Mouse (Mus musculus) myocyte (in vitro differentiated cells): ENCODE results near the gene Kras. TPM values are rescaled to one million over a fixed set of nuclear protein-coding genes. Genes with fewer than 3 reads are reported as not detected.

Source experiments
- H3K27me3 ChIP-seq: one replicate; pipeline ENCODE4 v1.6.1; 2011; ENCODE audit not compliant: control insufficient read depth, insufficient read depth, insufficient read length
- H3K36me3 ChIP-seq: one replicate; pipeline ENCODE4 v1.6.1; 2011; ENCODE audit not compliant: control insufficient read depth, insufficient read depth
- H3K4me2 ChIP-seq: one replicate; pipeline ENCODE4 v1.6.1; 2011; ENCODE audit warnings: low read depth, control low read depth
- H3K4me3 ChIP-seq: one replicate; pipeline ENCODE4 v1.5.1; 2011; ENCODE audit warnings: mild to moderate bottlenecking, control low read depth, moderate library complexity
- H3K79me2 ChIP-seq: one replicate; pipeline ENCODE4 v1.6.1; 2011; ENCODE audit not compliant: control insufficient read depth, insufficient read depth
- H3ac ChIP-seq: one replicate; pipeline ENCODE4 v1.6.1; 2011; ENCODE audit not compliant: control insufficient read depth, insufficient read length
- CEBPB ChIP-seq: IDR thresholded peaks from 2 replicates; pipeline ENCODE4 v1.6.1; 2011; ENCODE audit warnings: mild to moderate bottlenecking, moderate library complexity; ENCODE audit not compliant: poor library complexity, insufficient read depth, severe bottlenecking
- E2F4 ChIP-seq: IDR thresholded peaks from one replicate; pipeline ENCODE4 v1.6.1; 2011; ENCODE audit warnings: mild to moderate bottlenecking, control low read depth, moderate library complexity; ENCODE audit not compliant: insufficient read depth
- MAX ChIP-seq: IDR thresholded peaks from one replicate; pipeline ENCODE4 v1.6.1; 2011; ENCODE audit warnings: low read depth, mild to moderate bottlenecking, control low read depth
- MYOD1 ChIP-seq, 3 experiments: IDR thresholded peaks; one replicate each; pipeline ENCODE4 v1.6.1; 2011; ENCODE audit warnings: control low read depth in 2 of 3, low read depth in 2 of 3, mild to moderate bottlenecking in 2 of 3, moderate library complexity in 1 of 3; ENCODE audit not compliant: insufficient read length in 2 of 3, control insufficient read depth in 1 of 3
- MYOG ChIP-seq, 3 experiments: IDR thresholded peaks; one replicate each; pipeline ENCODE4 v1.6.1; 2011; ENCODE audit warnings: control low read depth in 2 of 3, low read depth in 2 of 3, mild to moderate bottlenecking in 2 of 3; ENCODE audit not compliant: insufficient read length in 2 of 3, control insufficient read depth in 1 of 3, insufficient read depth in 1 of 3
- POLR2A ChIP-seq: IDR thresholded peaks from one replicate; pipeline ENCODE4 v1.6.1; 2011; ENCODE audit warnings: low read depth, mild to moderate bottlenecking, control low read depth, moderate library complexity; ENCODE audit not compliant: insufficient read length
- POLR2AphosphoS2 ChIP-seq: IDR thresholded peaks from one replicate; pipeline ENCODE4 v1.6.1; 2011; ENCODE audit warnings: low read depth, control low read depth; ENCODE audit not compliant: insufficient read length
- REST ChIP-seq: IDR thresholded peaks from one replicate; pipeline ENCODE4 v1.6.1; 2011; ENCODE audit warnings: mild to moderate bottlenecking, control low read depth, moderate library complexity; ENCODE audit not compliant: insufficient read depth, insufficient read length
- SRF ChIP-seq: IDR thresholded peaks from one replicate; pipeline ENCODE4 v1.6.1; 2011; ENCODE audit warnings: low read depth; ENCODE audit not compliant: control insufficient read depth, insufficient read length
- TCF12 ChIP-seq: IDR thresholded peaks from one replicate; pipeline ENCODE4 v1.6.1; 2011; ENCODE audit warnings: mild to moderate bottlenecking, control low read depth; ENCODE audit not compliant: poor library complexity, insufficient read depth, severe bottlenecking
- TCF3 ChIP-seq: IDR thresholded peaks from one replicate; pipeline ENCODE4 v1.6.1; 2011; ENCODE audit warnings: low read depth, control low read depth; ENCODE audit not compliant: insufficient read length
- USF1 ChIP-seq: IDR thresholded peaks from one replicate; pipeline ENCODE4 v1.6.1; 2011; ENCODE audit warnings: low read depth, mild to moderate bottlenecking, control low read depth, moderate library complexity
- polyA plus RNA-seq: library from polyadenylated mRNA; unstranded; fragments of >200 nt; fragmentation: generic; extraction: Trizol; gene quantifications from one replicate; pipeline ENCODE4 v1.2.1, GENCODE M21; 2012; ENCODE audit warnings: missing spikeins

Gene Kras
- polyA plus RNA-seq, 1 experiment, result 15.8 TPM

DNA sequence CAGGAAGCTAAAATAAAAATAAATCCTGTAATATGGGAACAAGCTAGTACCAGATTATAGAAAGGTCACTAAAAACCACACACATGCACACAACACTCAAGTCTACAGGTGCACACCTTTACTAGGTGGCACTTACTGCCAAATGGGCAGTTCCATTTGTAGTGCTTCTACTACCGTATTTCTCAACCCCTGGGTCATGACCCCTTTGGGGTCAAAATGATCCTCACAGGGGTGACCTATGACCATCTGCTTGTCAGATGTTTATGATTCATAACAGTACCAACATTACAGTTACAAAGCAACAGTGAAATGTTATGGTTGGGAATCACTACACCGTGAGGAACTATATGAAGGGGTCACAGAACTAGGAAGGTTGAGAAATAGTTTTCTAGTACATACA, 36.1 kb downstream of the Kras start:
- Histone ChIP-seq H3K79me2 (peaks cover 11% of the 10 kb centered on the region), H3ac (no peak overlapping the region), H3K4me3 (no peak overlapping the region), H3K27me3 (no peaks in the 10 kb centered on the region), H3K4me2 (no peak overlapping the region), H3K36me3 (peaks cover 23% of the 10 kb centered on the region)
- TF ChIP-seq SRF (no peak), TCF3 (no peak), POLR2A (no peak)

DNA sequence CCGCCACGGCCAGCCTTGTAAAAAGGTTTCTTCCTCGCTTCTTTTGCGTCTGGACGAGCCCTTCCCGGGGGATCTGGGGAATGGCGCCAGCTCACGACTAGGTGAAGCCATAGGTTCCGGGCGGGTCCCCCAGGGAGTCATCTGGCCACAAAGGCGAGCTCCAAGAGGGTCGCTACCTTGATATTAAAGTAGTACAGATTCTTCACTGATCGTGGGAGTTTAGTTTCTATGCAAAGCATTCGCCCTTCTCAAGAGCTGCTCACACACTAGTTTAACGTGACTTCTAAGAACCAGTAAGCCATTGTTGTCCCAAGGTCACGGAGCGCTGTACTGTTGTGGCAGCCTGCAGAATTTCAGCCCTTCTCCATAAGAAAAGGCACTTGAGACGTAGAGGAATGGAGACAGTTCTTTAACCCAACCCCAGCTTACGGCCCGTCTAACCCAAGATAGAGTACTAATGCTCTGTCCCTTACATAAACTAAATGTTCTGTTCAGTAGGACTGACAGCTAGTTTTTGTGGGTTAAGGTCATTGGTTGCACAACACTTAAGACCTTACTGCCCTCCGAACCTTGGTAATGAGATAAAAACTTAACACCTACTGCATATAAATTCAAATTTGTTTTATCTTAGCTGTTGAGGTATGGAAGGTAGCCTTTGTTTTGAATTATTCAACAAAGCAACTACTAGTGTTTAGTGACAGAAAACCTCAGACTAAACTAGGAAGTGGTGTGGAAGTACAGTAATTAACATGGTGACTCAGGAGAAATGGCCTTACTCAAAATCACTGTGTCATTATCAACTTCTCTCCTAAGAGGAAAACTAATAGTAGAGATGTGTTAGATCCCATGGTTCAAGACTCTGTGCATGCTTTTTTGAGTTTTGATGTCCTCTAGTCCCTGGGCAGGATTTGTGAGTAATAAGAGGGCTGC, 38.4 kb downstream of the Kras start:
- H3ac ChIP-seq, result peak overlapping the region; percentile 84
- peaks cover 7% of the 10 kb centered on the region for H3K36me3 ChIP-seq
- no peak for TF ChIP-seq MAX
- TF ChIP-seq SRF, result no peak
- H3K4me3 ChIP-seq, result peak overlapping the region; percentile 79
- no peaks in the 10 kb centered on the region for H3K27me3 ChIP-seq
- peaks cover 11% of the 10 kb centered on the region for H3K79me2 ChIP-seq
- peak overlapping the region; percentile 84 for H3K4me2 ChIP-seq

DNA sequence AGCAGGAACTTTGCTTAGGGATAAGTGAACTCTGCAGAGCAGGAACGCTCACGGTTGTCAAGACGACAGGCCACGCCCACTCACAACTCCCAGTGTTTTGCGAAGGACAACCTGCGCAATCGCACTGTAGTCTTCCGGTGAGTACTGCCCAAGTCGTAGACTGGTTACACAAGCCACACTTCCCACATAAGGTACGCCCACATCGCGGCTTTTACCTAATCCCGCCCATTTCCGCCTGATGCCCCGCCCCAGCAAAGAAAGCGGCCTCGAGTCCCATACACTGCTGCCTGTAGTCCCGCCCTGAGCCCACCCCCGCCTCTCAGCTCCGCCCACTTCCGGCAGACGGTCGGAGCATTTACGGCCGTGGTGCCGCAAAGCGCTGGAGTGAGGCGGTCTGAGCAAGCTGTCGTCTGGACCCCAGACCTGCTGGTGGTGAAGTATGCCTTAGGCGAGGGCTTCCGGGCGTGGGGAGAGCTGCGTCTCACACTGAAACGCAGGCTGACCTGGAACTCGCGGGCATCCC, 39.2 kb downstream of the Kras start, which contains the start of the genes Casc1 and Etfrf1:
Gene Casc1, minus strand, starts transcription at position 190 of the 523 bp plus-strand sequence.
Gene Etfrf1, plus strand, starts transcription at position 319 of the 523 bp plus-strand sequence.
- TF ChIP-seq TCF12, result no peak
- peak; percentile 82 for TF ChIP-seq SRF
- 0 out of 2 replicates have a peak, but pooled peaks have one; percentile 3 for TF ChIP-seq CEBPB
- no peak for TF ChIP-seq REST
- peak in 1 of 3 experiments; percentile 5 for TF ChIP-seq MYOD1 (IDR thresholded peaks at IDR 0.05; ENCODE audit: control insufficient read depth in 1 of 3, insufficient read length in 2 of 3, low read depth in 2 of 3)
- no peak for TF ChIP-seq USF1
- peak in 1 of 3 experiments; percentile 32 for TF ChIP-seq MYOG (IDR thresholded peaks at IDR 0.05; ENCODE audit: control insufficient read depth in 1 of 3, insufficient read depth in 1 of 3, insufficient read length in 2 of 3, low read depth in 2 of 3)
- TF ChIP-seq E2F4, result no peak
- peak; percentile 98 for TF ChIP-seq POLR2A
- no peak for TF ChIP-seq MAX
- TF ChIP-seq TCF3, result no peak
- TF ChIP-seq POLR2AphosphoS2, result peak; percentile 84
- no peaks in the 10 kb centered on the region for H3K27me3 ChIP-seq

DNA sequence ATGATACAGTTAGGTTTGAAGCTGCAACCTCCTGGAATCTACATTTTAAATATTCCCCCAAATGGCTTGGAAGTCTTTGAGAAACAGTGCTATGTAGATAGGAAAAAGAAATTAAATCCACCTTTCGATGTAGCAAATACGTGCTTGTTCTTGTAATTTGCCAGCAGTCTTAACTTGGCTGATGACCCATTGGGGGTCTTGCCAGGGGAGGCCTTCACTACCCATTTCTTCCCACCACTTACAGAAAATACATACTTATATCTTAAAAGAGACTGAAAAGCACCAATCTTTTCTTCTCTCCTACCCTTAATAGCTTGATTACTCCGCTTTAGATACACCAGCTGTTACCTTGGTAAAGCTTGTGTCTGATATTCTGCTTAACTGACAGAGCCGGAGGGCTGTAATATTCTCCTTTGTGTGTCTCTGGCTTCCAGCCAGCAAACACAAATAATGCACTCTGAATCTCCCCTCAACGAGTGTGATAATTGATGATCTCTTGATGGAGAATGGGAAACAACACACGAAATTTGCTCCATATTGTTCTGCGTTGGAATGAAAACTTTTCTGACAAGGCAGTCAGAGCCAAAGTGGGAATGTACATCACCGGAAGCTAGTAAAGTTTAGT, 39.9 kb downstream of the Kras start:
- H3K4me3 ChIP-seq, result peak overlapping the region; percentile 79
- TF ChIP-seq POLR2AphosphoS2, result no peak
- TF ChIP-seq TCF12, result no peak
- TF ChIP-seq MAX, result no peak
- H3ac ChIP-seq, result no peak overlapping the region
- H3K4me2 ChIP-seq, result peak overlapping the region; percentile 72
- no peaks in the 10 kb centered on the region for H3K27me3 ChIP-seq
- peaks cover 11% of the 10 kb centered on the region for H3K79me2 ChIP-seq
- no peaks in the 10 kb centered on the region for H3K36me3 ChIP-seq

More for the DNA sequence above, 39.2 kb downstream of the Kras start, which contains the start of the genes Casc1 and Etfrf1:
- Histone ChIP-seq H3K4me2 (peak within 1 kb of the TSS; percentile 84), H3ac (peak within 1 kb of the TSS; percentile 84), H3K4me3 (peak within 1 kb of the TSS; percentile 79), H3K79me2 (peaks cover 11% of the 10 kb centered on the region), H3K36me3 (no peaks in the 10 kb centered on the region)

DNA sequence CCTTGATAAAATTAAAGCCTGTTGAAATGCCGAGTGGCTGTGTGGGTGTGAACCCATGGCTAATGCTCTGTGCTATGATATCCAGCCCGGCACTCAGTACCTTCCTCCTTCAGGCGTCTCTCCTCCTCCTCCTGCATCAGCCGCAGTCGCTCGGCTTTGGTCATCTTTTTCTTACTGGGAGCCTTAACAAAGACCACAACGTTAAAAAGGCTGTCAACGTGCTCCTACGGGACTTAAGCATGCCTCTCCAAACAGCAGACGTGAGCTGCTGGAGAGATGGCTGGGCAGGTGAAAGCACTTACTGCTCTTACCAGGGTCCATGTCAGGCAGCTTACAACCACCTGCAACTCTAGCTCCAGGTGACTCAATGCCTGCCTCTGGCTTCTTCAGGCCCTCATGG, 44.9 kb downstream of the Kras start:
- Histone ChIP-seq H3ac (no peak overlapping the region), H3K4me2 (no peak overlapping the region), H3K79me2 (no peaks in the 10 kb centered on the region), H3K27me3 (no peaks in the 10 kb centered on the region), H3K36me3 (no peaks in the 10 kb centered on the region), H3K4me3 (no peak overlapping the region)
- no peak for TF ChIP-seq TCF3
- TF ChIP-seq REST, result no peak
